In genomic region chr10:113346199-113346598, GRCm38 (mm10) we compare ENCODE assay signal across 26 mouse cellular contexts.
"Had no signal": no experiment of that assay in that cellular context is flagged by ENCODE, and none has a peak within 500 bp of the region (broad histone marks: within the 10 kb centered on the region; RNA-seq: fewer than 3 reads in every experiment).

No protein-coding gene starts in this region.

- H3K9me3 ChIP-seq: heart, embryonic 10.5 days; heart, embryonic 12.5 days; hindbrain, embryonic 10.5 days; hindbrain, embryonic 12.5 days; kidney, embryonic 15.5 days; limb, embryonic 13.5 days; limb, embryonic 15.5 days had no signal

- H3K9ac ChIP-seq: forebrain, postnatal 0 days; heart, embryonic 12.5 days; hindbrain, embryonic 12.5 days; hindbrain, embryonic 14.5 days; kidney, embryonic 15.5 days; limb, embryonic 13.5 days; limb, embryonic 15.5 days had no signal

- H3K27me3 ChIP-seq: heart, embryonic 12.5 days; hindbrain, embryonic 12.5 days; kidney, embryonic 15.5 days; limb, embryonic 13.5 days; limb, embryonic 15.5 days had no signal

- DNase-seq: forebrain, postnatal 0 days; gastrocnemius, adult 2 months; gastrocnemius, postnatal 10 days; gastrocnemius, postnatal 25 days; heart, adult 18-20 months; heart, postnatal 10 days; heart, postnatal 4 days; kidney, adult 11 months; kidney, adult 2 months; kidney, adult 9 months; kidney, postnatal 14 days; kidney, postnatal 36 days; layer of hippocampus, adult 9-11 months; layer of hippocampus, postnatal 36 days; left cerebral cortex, postnatal 4 days had no signal

- H3K27ac ChIP-seq: gastrocnemius, adult 2 months; heart, embryonic 10.5 days; hindbrain, embryonic 10.5 days; hindbrain, embryonic 12.5 days; hindbrain, embryonic 14.5 days; kidney, embryonic 15.5 days; kidney, postnatal 0 days; limb, embryonic 13.5 days; limb, embryonic 15.5 days had no signal

- H3K36me3 ChIP-seq: heart, embryonic 10.5 days; heart, embryonic 12.5 days; hindbrain, embryonic 10.5 days; hindbrain, embryonic 12.5 days; kidney, embryonic 15.5 days; limb, embryonic 13.5 days; limb, embryonic 15.5 days had no signal

- ATAC-seq: forebrain, postnatal 0 days; hindbrain, embryonic 16.5 days; intestine, embryonic 16.5 days had no signal

- H3K4me3 ChIP-seq: gastrocnemius, adult 2 months; heart, embryonic 10.5 days; heart, embryonic 12.5 days; hindbrain, embryonic 10.5 days; hindbrain, embryonic 12.5 days; kidney, embryonic 15.5 days; limb, embryonic 13.5 days; limb, embryonic 15.5 days had no signal

- H3K4me2 ChIP-seq: heart, embryonic 12.5 days; hindbrain, embryonic 12.5 days; hindbrain, embryonic 14.5 days; kidney, embryonic 15.5 days; limb, embryonic 13.5 days; limb, embryonic 15.5 days had no signal

- H3K4me1 ChIP-seq: heart, embryonic 10.5 days; heart, embryonic 12.5 days; hindbrain, embryonic 10.5 days; hindbrain, embryonic 12.5 days; kidney, embryonic 15.5 days; limb, embryonic 15.5 days had no signal
